Mouse (Mus musculus): ENCODE data around the gene Cdk5rap2. TPM values are rescaled to one million over a fixed set of nuclear protein-coding genes. Genes with fewer than 3 reads are reported as not detected.

Cdk5rap2 gene
- polyA plus RNA-seq, 1 experiment from 2014 or later: 18.6 TPM

- H3K36me3 ChIP-seq (ENCODE audit: inconsistent target): no peaks in the 10 kb centered on the region
- H3K79me2 ChIP-seq (ENCODE audit: inconsistent target): no peaks in the 10 kb centered on the region; the same call in 1 of the 2 replicates
- WGBS (ENCODE audit: missing documents): 99% methylated on average over 11 of the region's 11 CpGs
- no peak overlapping the region for H3K27ac ChIP-seq
- H3K4me3 ChIP-seq (ENCODE audit: inconsistent target): no peak overlapping the region
Observed at GRCm38 (mm10) chr4:70391760-70392372, 18.4 kb downstream of the Cdk5rap2 start.

GRCm38 (mm10) chr4:70391073-70391472 is 19.2 kb downstream of the Cdk5rap2 start:
- 92% methylated on average over 9 of the region's 9 CpGs for whole genome bisulfite sequencing (ENCODE audit: missing documents)
- H3K27ac ChIP-seq: no peak overlapping the region

GRCm38 (mm10) chr4:70386206-70386605 is 24.0 kb downstream of the Cdk5rap2 start:
- no peak overlapping the region for H3K27ac ChIP-seq
- no peaks in the 10 kb centered on the region for H3K79me2 ChIP-seq (ENCODE audit: inconsistent target)
- 96% methylated on average over 5 of the region's 5 CpGs for WGBS (ENCODE audit: missing documents)
- no peaks in the 10 kb centered on the region for H3K36me3 ChIP-seq (ENCODE audit: inconsistent target)
- H3K4me3 ChIP-seq (ENCODE audit: inconsistent target): no peak overlapping the region

More at GRCm38 (mm10) chr4:70391073-70391472, 19.2 kb downstream of the Cdk5rap2 start:
- Histone ChIP-seq H3K79me2 (ENCODE audit: inconsistent target) (no peaks in the 10 kb centered on the region; the same call in 1 of the 2 replicates), H3K4me3 (ENCODE audit: inconsistent target) (no peak overlapping the region), H3K36me3 (ENCODE audit: inconsistent target) (no peaks in the 10 kb centered on the region)

- Histone ChIP-seq H3K27ac (no peak overlapping the region), H3K4me3 (ENCODE audit: inconsistent target) (no peak overlapping the region), H3K79me2 (ENCODE audit: inconsistent target) (no peaks in the 10 kb centered on the region), H3K36me3 (ENCODE audit: inconsistent target) (no peaks in the 10 kb centered on the region)
- WGBS (ENCODE audit: missing documents): 95% methylated on average over 4 of the region's 4 CpGs
Observed at GRCm38 (mm10) chr4:70377359-70377758, 32.9 kb downstream of the Cdk5rap2 start.

- Histone ChIP-seq H3K79me2 (ENCODE audit: inconsistent target) (no peaks in the 10 kb centered on the region), H3K27ac (no peak overlapping the region), H3K36me3 (ENCODE audit: inconsistent target) (no peaks in the 10 kb centered on the region), H3K4me3 (ENCODE audit: inconsistent target) (no peak overlapping the region)
- WGBS (ENCODE audit: missing documents): 96% methylated on average over 11 of the region's 11 CpGs
Observed at GRCm38 (mm10) chr4:70365061-70365858, 45.0 kb downstream of the Cdk5rap2 start.

- 84% methylated on average over 4 of the region's 4 CpGs for WGBS (ENCODE audit: missing documents)
- Histone ChIP-seq H3K4me3 (ENCODE audit: inconsistent target) (no peak overlapping the region), H3K79me2 (ENCODE audit: inconsistent target) (no peaks in the 10 kb centered on the region), H3K27ac (no peak overlapping the region), H3K36me3 (ENCODE audit: inconsistent target) (no peaks in the 10 kb centered on the region)
Observed at GRCm38 (mm10) chr4:70361366-70361765, 48.9 kb downstream of the Cdk5rap2 start.

- peaks cover 4% of the 10 kb centered on the region; the same call in 1 of the 2 replicates for H3K36me3 ChIP-seq (ENCODE audit: inconsistent target)
- H3K27ac ChIP-seq: no peak overlapping the region
- WGBS (ENCODE audit: missing documents): 81% methylated on average over 9 of the region's 9 CpGs
Observed at GRCm38 (mm10) chr4:70355659-70356350, 54.4 kb downstream of the Cdk5rap2 start.

GRCm38 (mm10) chr4:70354448-70354847 is 55.8 kb downstream of the Cdk5rap2 start:
- Histone ChIP-seq H3K27ac (no peak overlapping the region), H3K36me3 (ENCODE audit: inconsistent target) (peaks cover 4% of the 10 kb centered on the region; the same call in 1 of the 2 replicates), H3K4me3 (ENCODE audit: inconsistent target) (no peak overlapping the region), H3K79me2 (ENCODE audit: inconsistent target) (no peaks in the 10 kb centered on the region)
- WGBS (ENCODE audit: missing documents): 96% methylated on average over 13 of the region's 14 CpGs

More at GRCm38 (mm10) chr4:70355659-70356350, 54.4 kb downstream of the Cdk5rap2 start:
- no peaks in the 10 kb centered on the region for H3K79me2 ChIP-seq (ENCODE audit: inconsistent target)
- H3K4me3 ChIP-seq (ENCODE audit: inconsistent target): no peak overlapping the region

- H3K27ac ChIP-seq: no peak overlapping the region
- no peak overlapping the region for H3K4me3 ChIP-seq (ENCODE audit: inconsistent target)
- peaks cover 4% of the 10 kb centered on the region; the same call in 1 of the 2 replicates for H3K36me3 ChIP-seq (ENCODE audit: inconsistent target)
- 97% methylated on average over 3 of the region's 3 CpGs for WGBS (ENCODE audit: missing documents)
- H3K79me2 ChIP-seq (ENCODE audit: inconsistent target): no peaks in the 10 kb centered on the region
Observed at GRCm38 (mm10) chr4:70353656-70354055, 56.6 kb downstream of the Cdk5rap2 start.

GRCm38 (mm10) chr4:70335444-70336144 is 74.6 kb downstream of the Cdk5rap2 start:
- Histone ChIP-seq H3K27ac (no peak overlapping the region), H3K36me3 (ENCODE audit: inconsistent target) (no peaks in the 10 kb centered on the region), H3K4me3 (ENCODE audit: inconsistent target) (no peak overlapping the region), H3K79me2 (ENCODE audit: inconsistent target) (no peaks in the 10 kb centered on the region)
- WGBS (ENCODE audit: missing documents): 95% methylated on average over 11 of the region's 11 CpGs

- Histone ChIP-seq H3K36me3 (ENCODE audit: inconsistent target) (no peaks in the 10 kb centered on the region), H3K27ac (no peak overlapping the region)
- WGBS (ENCODE audit: missing documents): 100% methylated on average over 4 of the region's 4 CpGs
Observed at GRCm38 (mm10) chr4:70334995-70335394, 75.2 kb downstream of the Cdk5rap2 start.

GRCm38 (mm10) chr4:70332981-70333380 is 77.3 kb downstream of the Cdk5rap2 start:
- Histone ChIP-seq H3K36me3 (ENCODE audit: inconsistent target) (no peaks in the 10 kb centered on the region), H3K4me3 (ENCODE audit: inconsistent target) (no peak overlapping the region), H3K79me2 (ENCODE audit: inconsistent target) (no peaks in the 10 kb centered on the region), H3K27ac (no peak overlapping the region)
- 97% methylated on average over 6 of the region's 6 CpGs for WGBS (ENCODE audit: missing documents)

More at GRCm38 (mm10) chr4:70334995-70335394, 75.2 kb downstream of the Cdk5rap2 start:
- no peak overlapping the region for H3K4me3 ChIP-seq (ENCODE audit: inconsistent target)
- H3K79me2 ChIP-seq (ENCODE audit: inconsistent target): no peaks in the 10 kb centered on the region

- Histone ChIP-seq H3K4me3 (ENCODE audit: inconsistent target) (no peak overlapping the region), H3K27ac (no peak overlapping the region), H3K79me2 (ENCODE audit: inconsistent target) (no peaks in the 10 kb centered on the region), H3K36me3 (ENCODE audit: inconsistent target) (no peaks in the 10 kb centered on the region)
- 90% methylated on average over 7 of the region's 7 CpGs for whole genome bisulfite sequencing (ENCODE audit: missing documents)
Observed at GRCm38 (mm10) chr4:70332576-70332975, 77.7 kb downstream of the Cdk5rap2 start.

GRCm38 (mm10) chr4:70331181-70331580 is 79.1 kb downstream of the Cdk5rap2 start:
- no peak overlapping the region for H3K27ac ChIP-seq
- no peaks in the 10 kb centered on the region for H3K79me2 ChIP-seq (ENCODE audit: inconsistent target)
- no peaks in the 10 kb centered on the region for H3K36me3 ChIP-seq (ENCODE audit: inconsistent target)
- no peak overlapping the region for H3K4me3 ChIP-seq (ENCODE audit: inconsistent target)
- 98% methylated on average over 6 of the region's 6 CpGs for WGBS (ENCODE audit: missing documents)

Data from macrophage (primary cell).